Mouse (Mus musculus): ENCODE data around the gene Msantd2. TPM values are rescaled to one million over a fixed set of nuclear protein-coding genes. Genes with fewer than 3 reads are reported as not detected.

The Msantd2 gene
- polyA plus RNA-seq, 1 experiment from 2014 or later: 41.1 TPM

GRCm38 (mm10) chr9:37541851-37542642 lies 52.9 kb downstream of the Msantd2 start:
- WGBS: 72% methylated on average over 7 of the region's 7 CpGs
- ATAC-seq (ENCODE audit: low FRiP score) (no peak), DNase-seq (ENCODE audit: low spot score) (no peak)
- H3K4me2 ChIP-seq (replicated peaks; ENCODE audit: low read depth, low read length): no peak overlapping the region
- H3K9ac ChIP-seq (ENCODE audit: low read depth, low read length): no peak overlapping the region
- no peaks in the 10 kb centered on the region for H3K36me3 ChIP-seq (ENCODE audit: control insufficient read depth, insufficient read depth, low read length)
- 0 out of 2 replicates have a peak, but pooled peaks cover 4% of the 10 kb centered on the region for H3K4me1 ChIP-seq (replicated peaks; ENCODE audit: control insufficient read depth, insufficient read depth, low read length)
- no peak overlapping the region for H3K4me3 ChIP-seq (ENCODE audit: low read depth, low read length)
- no peaks in the 10 kb centered on the region for H3K9me3 ChIP-seq (ENCODE audit: control insufficient read depth, low read length)
- no peak overlapping the region for H3K27ac ChIP-seq (ENCODE audit: low read depth, low read length)
- H3K27me3 ChIP-seq (ENCODE audit: control insufficient read depth, insufficient read depth, low read length): peaks cover 28% of the 10 kb centered on the region

DNA sequence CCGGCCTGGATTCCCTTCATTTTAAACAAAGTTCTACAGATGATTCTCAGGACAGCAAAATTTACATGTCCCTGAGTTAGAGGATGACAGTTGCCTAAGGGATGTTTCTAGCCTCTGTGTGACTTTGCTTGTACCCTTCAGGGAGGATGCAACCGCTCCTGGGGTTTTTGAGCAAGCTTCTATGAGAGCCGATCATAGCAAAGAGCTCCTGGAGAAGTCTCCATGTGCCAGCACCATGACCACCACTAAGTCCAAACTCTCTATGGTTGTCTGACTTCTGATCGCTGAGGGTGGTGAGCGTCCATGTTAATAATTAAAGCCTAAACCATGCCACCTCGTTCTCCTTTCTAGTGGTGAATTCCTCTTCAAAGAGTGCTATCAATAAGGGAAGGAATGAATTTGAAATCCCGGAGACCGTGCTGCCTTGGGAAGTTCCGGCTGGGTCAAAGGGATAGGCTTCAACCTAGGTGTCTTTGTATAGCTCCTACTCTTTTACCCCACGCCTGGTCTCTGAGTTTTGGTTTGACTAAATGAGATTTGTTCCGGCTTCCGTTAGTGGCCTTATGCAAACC lies 54.8 kb downstream of the Msantd2 start:
- peak overlapping the region; percentile 36 for H3K4me2 ChIP-seq (replicated peaks; ENCODE audit: low read depth, low read length)
- WGBS: 25% methylated on average over 12 of the region's 12 CpGs
- no peak overlapping the region for H3K9ac ChIP-seq (ENCODE audit: low read depth, low read length)
- H3K9me3 ChIP-seq (ENCODE audit: control insufficient read depth, low read length): no peaks in the 10 kb centered on the region
- H3K4me1 ChIP-seq (replicated peaks; ENCODE audit: control insufficient read depth, insufficient read depth, low read length): 0 out of 2 replicates have a peak, but pooled peaks cover 4% of the 10 kb centered on the region
- H3K4me3 ChIP-seq (ENCODE audit: low read depth, low read length): no peak overlapping the region; the same call in 1 of the 2 replicates
- H3K27me3 ChIP-seq (ENCODE audit: control insufficient read depth, insufficient read depth, low read length): peaks cover 32% of the 10 kb centered on the region
- H3K27ac ChIP-seq (ENCODE audit: low read depth, low read length): no peak overlapping the region
- no peaks in the 10 kb centered on the region for H3K36me3 ChIP-seq (ENCODE audit: control insufficient read depth, insufficient read depth, low read length)
- no peak for DNase-seq (ENCODE audit: low spot score)
- ATAC-seq (ENCODE audit: low FRiP score): no peak

- DNase-seq (ENCODE audit: low spot score): peak; percentile 77
- Histone ChIP-seq H3K36me3 (ENCODE audit: control insufficient read depth, insufficient read depth, low read length) (no peaks in the 10 kb centered on the region), H3K9me3 (ENCODE audit: control insufficient read depth, low read length) (no peaks in the 10 kb centered on the region), H3K9ac (ENCODE audit: low read depth, low read length) (no peak overlapping the region), H3K27me3 (ENCODE audit: control insufficient read depth, insufficient read depth, low read length) (peaks cover 35% of the 10 kb centered on the region), H3K4me1 (replicated peaks; ENCODE audit: control insufficient read depth, insufficient read depth, low read length) (0 out of 2 replicates have a peak, but pooled peaks cover 4% of the 10 kb centered on the region), H3K4me2 (replicated peaks; ENCODE audit: low read depth, low read length) (peak overlapping the region; percentile 36), H3K4me3 (ENCODE audit: low read depth, low read length) (peak overlapping the region; percentile 16), H3K27ac (ENCODE audit: low read depth, low read length) (no peak overlapping the region)
- under 1% methylated on average over 29 of the region's 29 CpGs for WGBS
- ATAC-seq (ENCODE audit: low FRiP score): peak; percentile 68
Measured at GRCm38 (mm10) chr9:37544447-37545165, 55.5 kb downstream of the Msantd2 start.

DNA sequence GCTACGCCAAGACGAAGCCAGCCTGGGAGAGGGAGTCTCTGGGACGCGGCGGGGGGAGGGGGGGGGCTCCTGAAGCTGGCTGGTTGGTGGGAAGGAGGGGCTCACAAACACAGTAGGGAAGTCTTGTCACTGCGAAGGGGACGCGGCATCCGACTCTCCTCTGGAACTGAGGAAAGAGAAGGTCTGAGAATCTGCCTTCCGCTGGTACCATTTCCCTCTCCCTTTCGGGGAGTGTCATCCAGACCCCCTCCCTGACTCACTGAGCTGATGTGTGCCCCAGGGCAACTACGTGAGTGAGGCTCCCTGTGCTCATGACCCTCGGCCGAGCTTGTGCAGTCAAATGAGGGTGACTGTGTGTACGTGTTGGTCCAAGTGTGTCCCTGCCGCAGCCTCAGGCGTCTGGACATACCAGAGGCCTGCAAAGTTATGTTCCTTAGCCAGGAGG lies 56.1 kb downstream of the Msantd2 start:
- ATAC-seq (ENCODE audit: low FRiP score): peak; percentile 53
- Histone ChIP-seq H3K4me1 (replicated peaks; ENCODE audit: control insufficient read depth, insufficient read depth, low read length) (0 out of 2 replicates have a peak, but pooled peaks cover 4% of the 10 kb centered on the region), H3K9ac (ENCODE audit: low read depth, low read length) (no peak overlapping the region), H3K36me3 (ENCODE audit: control insufficient read depth, insufficient read depth, low read length) (no peaks in the 10 kb centered on the region), H3K4me2 (replicated peaks; ENCODE audit: low read depth, low read length) (peak overlapping the region; percentile 36), H3K27me3 (ENCODE audit: control insufficient read depth, insufficient read depth, low read length) (peaks cover 39% of the 10 kb centered on the region), H3K4me3 (ENCODE audit: low read depth, low read length) (peak overlapping the region; percentile 16; the same call in 1 of the 2 replicates), H3K27ac (ENCODE audit: low read depth, low read length) (no peak overlapping the region), H3K9me3 (ENCODE audit: control insufficient read depth, low read length) (no peaks in the 10 kb centered on the region)
- 8% methylated on average over 15 of the region's 17 CpGs for WGBS
- no peak for DNase-seq (ENCODE audit: low spot score)

- H3K27ac ChIP-seq (ENCODE audit: low read depth, low read length): no peak overlapping the region
- peaks cover 44% of the 10 kb centered on the region for H3K27me3 ChIP-seq (ENCODE audit: control insufficient read depth, insufficient read depth, low read length)
- no peak overlapping the region for H3K4me2 ChIP-seq (replicated peaks; ENCODE audit: low read depth, low read length)
- WGBS: 6% methylated on average over 27 of the region's 27 CpGs
- no peaks in the 10 kb centered on the region for H3K36me3 ChIP-seq (ENCODE audit: control insufficient read depth, insufficient read depth, low read length)
- ATAC-seq (ENCODE audit: low FRiP score): no peak
- DNase-seq (ENCODE audit: low spot score): no peak
- H3K4me1 ChIP-seq (replicated peaks; ENCODE audit: control insufficient read depth, insufficient read depth, low read length): 0 out of 2 replicates have a peak, but pooled peaks cover 4% of the 10 kb centered on the region
- no peak overlapping the region for H3K9ac ChIP-seq (ENCODE audit: low read depth, low read length)
- no peak overlapping the region; the same call in 1 of the 2 replicates for H3K4me3 ChIP-seq (ENCODE audit: low read depth, low read length)
- H3K9me3 ChIP-seq (ENCODE audit: control insufficient read depth, low read length): no peaks in the 10 kb centered on the region
Measured at GRCm38 (mm10) chr9:37545847-37546452, 56.8 kb downstream of the Msantd2 start.

DNA sequence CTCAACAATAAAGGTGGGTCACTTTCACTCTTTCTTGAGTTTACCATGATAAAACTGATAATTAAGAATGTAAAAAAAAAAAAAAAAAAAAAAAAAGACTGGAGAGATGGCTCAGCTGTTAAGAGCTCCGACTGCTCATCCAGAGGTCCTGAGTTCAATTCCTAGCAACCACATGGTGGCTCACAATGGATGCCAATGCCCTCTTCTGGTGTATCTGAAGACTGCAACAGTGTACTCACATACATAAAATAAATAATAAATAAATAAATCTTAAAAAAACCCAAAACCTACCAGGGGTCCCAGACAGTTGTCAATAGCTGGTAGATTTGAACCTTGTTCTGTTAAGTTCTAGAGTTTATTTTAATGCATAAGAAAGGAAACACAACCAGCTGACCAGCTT lies 57.8 kb downstream of the Msantd2 start:
- Histone ChIP-seq H3K9ac (ENCODE audit: low read depth, low read length) (no peak overlapping the region), H3K36me3 (ENCODE audit: control insufficient read depth, insufficient read depth, low read length) (no peaks in the 10 kb centered on the region), H3K27me3 (ENCODE audit: control insufficient read depth, insufficient read depth, low read length) (peaks cover 48% of the 10 kb centered on the region), H3K4me2 (replicated peaks; ENCODE audit: low read depth, low read length) (no peak overlapping the region), H3K27ac (ENCODE audit: low read depth, low read length) (no peak overlapping the region), H3K4me3 (ENCODE audit: low read depth, low read length) (no peak overlapping the region), H3K9me3 (ENCODE audit: control insufficient read depth, low read length) (no peaks in the 10 kb centered on the region), H3K4me1 (replicated peaks; ENCODE audit: control insufficient read depth, insufficient read depth, low read length) (peaks cover 4% of the 10 kb centered on the region; the same call in 1 of the 2 replicates)
- WGBS: 76% methylated on average over 1 of the region's 1 CpGs
- DNase-seq (ENCODE audit: low spot score) (no peak), ATAC-seq (ENCODE audit: low FRiP score) (no peak)

DNA sequence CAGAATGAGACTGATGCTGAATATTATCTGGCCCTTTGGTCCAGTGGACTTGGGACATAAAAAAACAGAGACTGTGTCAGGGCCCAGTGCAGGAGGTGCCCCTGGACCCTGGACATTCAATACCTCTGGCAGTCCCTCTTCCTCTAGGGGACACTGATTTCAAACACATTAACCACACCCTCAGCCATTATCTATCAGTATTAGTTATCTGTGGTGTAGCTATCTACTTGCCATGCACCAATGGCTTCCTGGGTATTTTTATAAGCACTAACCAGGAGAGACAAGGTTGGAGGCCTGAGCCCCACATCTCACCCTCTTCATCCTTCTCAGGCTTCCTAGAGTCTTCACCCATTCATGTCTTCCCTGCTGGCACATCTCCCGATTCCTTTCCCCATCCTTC lies 61.3 kb downstream of the Msantd2 start:
- H3K9me3 ChIP-seq (ENCODE audit: control insufficient read depth, low read length): no peaks in the 10 kb centered on the region
- peaks cover 6% of the 10 kb centered on the region for H3K4me1 ChIP-seq (replicated peaks; ENCODE audit: control insufficient read depth, insufficient read depth, low read length)
- H3K36me3 ChIP-seq (ENCODE audit: control insufficient read depth, insufficient read depth, low read length): no peaks in the 10 kb centered on the region
- H3K9ac ChIP-seq (ENCODE audit: low read depth, low read length): no peak overlapping the region
- WGBS: 57% methylated on average over 1 of the region's 1 CpGs
- peaks cover 53% of the 10 kb centered on the region for H3K27me3 ChIP-seq (ENCODE audit: control insufficient read depth, insufficient read depth, low read length)
- DNase-seq (ENCODE audit: low spot score) (no peak), ATAC-seq (ENCODE audit: low FRiP score) (no peak)
- no peak overlapping the region for H3K27ac ChIP-seq (ENCODE audit: low read depth, low read length)
- H3K4me3 ChIP-seq (ENCODE audit: low read depth, low read length): no peak overlapping the region
- H3K4me2 ChIP-seq (replicated peaks; ENCODE audit: low read depth, low read length): no peak overlapping the region

DNA sequence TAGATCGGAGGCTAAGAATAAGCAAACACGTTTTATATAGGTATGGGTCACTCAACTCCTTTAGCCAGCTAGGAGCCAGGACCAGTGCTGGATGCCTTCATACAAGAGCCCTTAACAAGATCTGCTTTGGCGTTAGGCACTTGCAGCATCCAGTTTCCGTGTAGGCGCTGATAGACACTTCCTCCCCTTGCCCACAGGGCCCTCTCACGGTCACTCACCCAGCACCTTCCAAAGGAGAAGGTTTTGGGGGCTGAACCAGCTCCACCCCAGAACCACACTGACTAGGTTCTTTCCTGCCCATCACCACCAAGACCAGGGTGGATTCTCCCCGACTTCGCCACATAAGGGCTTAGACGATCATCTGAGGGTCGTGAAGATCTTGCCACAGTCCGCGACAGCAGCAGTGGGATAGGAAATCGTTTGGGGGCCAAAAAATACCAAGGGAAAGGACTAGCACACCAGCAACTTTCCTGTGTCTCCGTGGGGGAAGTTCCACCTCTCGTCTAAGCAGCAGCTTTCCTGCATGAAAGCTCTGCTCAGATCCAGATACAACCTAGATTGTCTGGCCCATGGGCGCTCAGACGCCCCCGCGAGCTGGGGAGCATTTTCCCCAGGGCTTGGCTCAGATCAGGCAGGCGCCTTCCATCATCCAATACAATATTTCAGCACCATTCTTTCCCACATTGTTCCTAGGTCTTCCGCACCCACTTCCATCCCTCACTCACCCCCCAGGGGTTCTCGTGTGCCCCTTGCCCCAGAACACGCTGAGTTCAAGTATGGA lies 62.8 kb downstream of the Msantd2 start:
- 3% methylated on average over 23 of the region's 23 CpGs for WGBS
- Histone ChIP-seq H3K4me1 (replicated peaks; ENCODE audit: control insufficient read depth, insufficient read depth, low read length) (peaks cover 4% of the 10 kb centered on the region), H3K4me3 (ENCODE audit: low read depth, low read length) (peak overlapping the region; percentile 37), H3K9me3 (ENCODE audit: control insufficient read depth, low read length) (no peaks in the 10 kb centered on the region), H3K4me2 (replicated peaks; ENCODE audit: low read depth, low read length) (peak overlapping the region; percentile 84), H3K27me3 (ENCODE audit: control insufficient read depth, insufficient read depth, low read length) (peaks cover 41% of the 10 kb centered on the region), H3K27ac (ENCODE audit: low read depth, low read length) (no peak overlapping the region), H3K9ac (ENCODE audit: low read depth, low read length) (peak overlapping the region; percentile 42), H3K36me3 (ENCODE audit: control insufficient read depth, insufficient read depth, low read length) (no peaks in the 10 kb centered on the region)
- DNase-seq (ENCODE audit: low spot score) (peak; percentile 41), ATAC-seq (ENCODE audit: low FRiP score) (no peak; the same call in 1 of the 2 replicates)
